Mouse (Mus musculus) monocyte, adult 2 months (primary cell): ENCODE measurements around the gene Tac1.
"Not testable (repeated sequence)": the region's sequence is repeated elsewhere in the genome, so short reads cannot be mapped to it uniquely, and the experiment has no call there.

ENCODE experiments used
- DNase-seq, 2 experiments: peaks; one replicate each; pipeline ENCODE4 v3.0.0; 2022; ENCODE audit warnings: low spot score in 2 of 2, low read depth in 1 of 2

The Tac1 gene

GRCm38 (mm10) chr6:7554829-7555391, at the start of gene Tac1:
TSS of gene Tac1 (plus strand) at chr6:7554879.
- no peak for DNase-seq

GRCm38 (mm10) chr6:7543511-7543910, 11.2 kb upstream of the Tac1 start:
- not testable (repeated sequence) for DNase-seq

GRCm38 (mm10) chr6:7555688-7556476, 1.2 kb downstream of the Tac1 start:
- DNase-seq, result no peak

GRCm38 (mm10) chr6:7558164-7558563, 3.5 kb downstream of the Tac1 start:
- no peak for DNase-seq

GRCm38 (mm10) chr6:7562524-7562923, 7.8 kb downstream of the Tac1 start:
- no peak for DNase-seq

GRCm38 (mm10) chr6:7564537-7564936, 9.9 kb downstream of the Tac1 start:
- no peak for DNase-seq

GRCm38 (mm10) chr6:7571144-7571543, 16.5 kb downstream of the Tac1 start:
- DNase-seq, result no peak

- no peak for DNase-seq
These were observed 23.4 kb downstream of the Tac1 start for GRCm38 (mm10) chr6:7578031-7578430.

GRCm38 (mm10) chr6:7594445-7594844, 39.8 kb downstream of the Tac1 start:
- DNase-seq, result no peak

GRCm38 (mm10) chr6:7598416-7598815, 43.7 kb downstream of the Tac1 start:
- no peak for DNase-seq

GRCm38 (mm10) chr6:7600228-7600627, 45.5 kb downstream of the Tac1 start:
- DNase-seq, result no peak

- DNase-seq, result no peak
These were observed 46.8 kb downstream of the Tac1 start for GRCm38 (mm10) chr6:7601353-7602094.

GRCm38 (mm10) chr6:7613676-7614075, 59.0 kb downstream of the Tac1 start:
- not testable (repeated sequence) for DNase-seq
